Mouse (Mus musculus) kidney, embryonic 14.5 days (tissue): ENCODE results near the gene Plekhg4. TPM values are rescaled to one million over a fixed set of nuclear protein-coding genes. Genes with fewer than 3 reads are reported as not detected.
A peak's percentile ranks its signal among the peaks of the same experiment; 100 is the strongest.

Experiments
- ATAC-seq: fragments of 200-750 bp; cut with Nextera tagmentation; 2 replicates; pipeline ENCODE4 v1.8.0; 2017; ENCODE audit warnings: moderate number of reproducible peaks, mild to moderate bottlenecking, moderate TSS enrichment, moderate library complexity; ENCODE audit not compliant: low FRiP score, low TSS enrichment
- H3K27ac ChIP-seq: fragments of 300-500 bp; sonication (generic); 2 replicates; pipeline ENCODE4 v1.5.1; 2014; ENCODE audit warnings: low read depth, mild to moderate bottlenecking, low read length, moderate library complexity, mixed read lengths
- H3K27me3 ChIP-seq: fragments of 300-500 bp; sonication (generic); 2 replicates; pipeline ENCODE4 v1.6.1; 2014; ENCODE audit warnings: mild to moderate bottlenecking, low read length; ENCODE audit not compliant: control insufficient read depth, insufficient read depth
- H3K36me3 ChIP-seq: fragments of 300-500 bp; sonication (generic); 2 replicates; pipeline ENCODE4 v1.6.1; 2014; ENCODE audit warnings: low read length, mixed read lengths; ENCODE audit not compliant: control insufficient read depth, insufficient read depth
- H3K4me1 ChIP-seq: fragments of 300-500 bp; sonication (generic); 2 replicates; pipeline ENCODE4 v1.6.1; 2014; ENCODE audit warnings: low read length, mixed read lengths; ENCODE audit not compliant: control insufficient read depth, insufficient read depth
- H3K4me2 ChIP-seq: fragments of 300-500 bp; sonication (generic); replicated peaks from 2 replicates; pipeline ENCODE4 v1.6.1; 2014; ENCODE audit warnings: low read depth, mild to moderate bottlenecking, low read length
- H3K4me3 ChIP-seq: fragments of 300-500 bp; sonication (generic); 2 replicates; pipeline ENCODE4 v1.5.1; 2014; ENCODE audit warnings: mild to moderate bottlenecking, low read length
- H3K9ac ChIP-seq: fragments of 300-500 bp; sonication (generic); 2 replicates; pipeline ENCODE4 v1.6.1; 2014; ENCODE audit warnings: low read depth, mild to moderate bottlenecking, low read length, moderate library complexity
- H3K9me3 ChIP-seq: fragments of 300-500 bp; sonication (generic); 2 replicates; pipeline ENCODE4 v1.6.1; 2016; ENCODE audit warnings: low read length; ENCODE audit not compliant: control insufficient read depth
- WGBS: fragments of 180-500 bp; shearing (Covaris S2); extraction: QIAGEN DNeasy Blood & Tissue Kit; methylation state at CpG from one replicate; pipeline ENCODE4 v1.1.7; 2014; 5-methylcytosine and 5-hydroxymethylcytosine counted together
- polyA plus RNA-seq: library from polyadenylated mRNA; unstranded; fragments of >200 nt; fragmentation: Nextera tagmentation; extraction: Ambion mirVana; gene quantifications from 2 replicates; pipeline ENCODE4 v1.2.1, GENCODE M21; 2014

The Plekhg4 gene
- polyA plus RNA-seq, 1 experiment from 2014 or later, result 1.2 TPM

DNA sequence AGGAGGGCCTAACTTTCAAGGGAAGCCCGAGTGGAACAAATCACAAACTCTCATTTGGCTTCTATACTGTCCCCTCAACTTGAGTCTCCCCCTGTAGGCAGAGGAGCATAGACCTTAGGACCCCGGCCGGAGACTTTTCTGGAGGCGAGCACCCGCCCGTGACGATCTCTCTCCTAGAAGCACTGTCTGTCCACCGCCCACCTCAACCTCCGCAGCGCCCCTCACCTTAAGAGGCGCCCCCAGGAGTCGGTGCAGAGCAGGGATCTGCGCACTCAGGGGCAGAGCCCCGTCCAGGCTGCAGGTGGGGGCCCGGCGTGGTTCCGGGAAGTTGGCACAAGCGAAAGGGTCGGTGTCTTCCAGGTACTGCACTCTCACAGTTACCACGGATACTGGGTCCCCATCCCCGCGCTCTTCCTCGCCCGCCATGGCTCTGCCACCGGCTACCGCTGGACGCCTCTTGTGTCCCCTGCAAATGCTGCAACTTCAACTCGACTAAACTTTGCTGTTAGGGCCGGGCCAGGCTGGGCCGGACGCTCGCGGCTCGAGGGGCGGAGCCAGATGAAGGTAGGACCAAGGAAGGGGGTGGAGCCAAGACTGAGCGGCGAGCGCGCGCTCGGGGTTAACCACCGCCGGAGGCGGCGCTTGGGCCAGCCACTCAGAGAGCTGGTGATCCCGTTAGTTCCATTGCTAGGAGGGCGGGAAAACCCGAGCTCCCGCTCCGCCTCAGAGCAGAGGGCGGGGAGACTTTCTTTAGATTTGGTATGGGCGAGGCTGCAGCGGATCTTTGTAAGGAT, 25.4 kb upstream of the Plekhg4 start, which contains the start of gene Fhod1:
Gene Fhod1, minus strand, starts transcription at position 526 of the 794 bp plus-strand sequence.
- ATAC-seq, result peak; percentile 91

DNA sequence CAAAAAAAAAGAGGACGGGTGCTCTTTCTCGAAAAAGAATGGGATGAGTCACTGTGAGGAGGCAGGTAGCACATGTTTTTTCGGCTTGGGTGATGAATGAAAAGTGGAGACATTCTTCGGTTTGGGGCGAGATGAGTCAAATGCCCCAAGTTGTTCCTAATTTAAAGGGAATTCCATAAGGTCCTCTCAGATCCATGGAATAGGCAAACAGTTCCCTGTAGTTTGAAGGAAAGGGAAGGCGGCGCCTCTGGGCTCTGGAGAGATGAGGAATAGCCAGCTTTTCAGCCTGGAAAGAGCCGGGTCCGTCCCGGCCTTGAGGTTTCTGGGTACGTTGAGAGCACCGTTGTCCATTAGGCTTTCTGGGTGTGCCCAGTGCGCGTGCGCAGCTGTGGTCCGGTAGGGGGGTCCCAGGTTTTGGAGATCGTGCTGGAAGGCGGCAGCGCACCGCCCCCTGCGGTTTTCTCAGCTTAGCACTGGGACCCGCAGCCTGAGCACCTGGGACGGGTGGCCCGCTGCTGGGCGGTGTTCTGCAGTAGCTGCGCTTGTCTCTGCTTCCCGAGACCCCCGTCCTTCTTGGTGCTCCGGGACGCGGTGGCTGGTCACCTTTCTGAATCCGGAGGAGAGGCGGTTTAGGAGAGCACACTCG, 24.5 kb upstream of the Plekhg4 start, which contains the start of gene Slc9a5:
Gene Slc9a5, plus strand, starts transcription at position 394 of the 646 bp plus-strand sequence.
- peaks cover 27% of the 10 kb centered on the region for H3K4me1 ChIP-seq
- H3K27ac ChIP-seq, result peak within 1 kb of the TSS; percentile 84; the same call in 1 of the 2 replicates
- peak within 1 kb of the TSS; percentile 79 for H3K4me3 ChIP-seq
- ATAC-seq, result peak; percentile 10; the same call in 1 of the 2 replicates
- peak within 1 kb of the TSS; percentile 92 for H3K4me2 ChIP-seq
- WGBS, result under 1% methylated on average over 34 of the region's 34 CpGs
- no peaks in the 10 kb centered on the region for H3K9me3 ChIP-seq
- H3K9ac ChIP-seq, result peak within 1 kb of the TSS; percentile 74
- H3K36me3 ChIP-seq, result no peaks in the 10 kb centered on the region
- no peaks in the 10 kb centered on the region for H3K27me3 ChIP-seq

More for the DNA sequence above, 25.4 kb upstream of the Plekhg4 start, which contains the start of gene Fhod1:
- Histone ChIP-seq H3K4me2 (peak within 1 kb of the TSS; percentile 92), H3K4me3 (peak within 1 kb of the TSS; percentile 79), H3K36me3 (no peaks in the 10 kb centered on the region), H3K9ac (peak within 1 kb of the TSS; percentile 74), H3K27ac (peak within 1 kb of the TSS; percentile 84), H3K9me3 (no peaks in the 10 kb centered on the region), H3K4me1 (peaks cover 27% of the 10 kb centered on the region), H3K27me3 (no peaks in the 10 kb centered on the region)
- WGBS, result under 1% methylated on average over 53 of the region's 53 CpGs

DNA sequence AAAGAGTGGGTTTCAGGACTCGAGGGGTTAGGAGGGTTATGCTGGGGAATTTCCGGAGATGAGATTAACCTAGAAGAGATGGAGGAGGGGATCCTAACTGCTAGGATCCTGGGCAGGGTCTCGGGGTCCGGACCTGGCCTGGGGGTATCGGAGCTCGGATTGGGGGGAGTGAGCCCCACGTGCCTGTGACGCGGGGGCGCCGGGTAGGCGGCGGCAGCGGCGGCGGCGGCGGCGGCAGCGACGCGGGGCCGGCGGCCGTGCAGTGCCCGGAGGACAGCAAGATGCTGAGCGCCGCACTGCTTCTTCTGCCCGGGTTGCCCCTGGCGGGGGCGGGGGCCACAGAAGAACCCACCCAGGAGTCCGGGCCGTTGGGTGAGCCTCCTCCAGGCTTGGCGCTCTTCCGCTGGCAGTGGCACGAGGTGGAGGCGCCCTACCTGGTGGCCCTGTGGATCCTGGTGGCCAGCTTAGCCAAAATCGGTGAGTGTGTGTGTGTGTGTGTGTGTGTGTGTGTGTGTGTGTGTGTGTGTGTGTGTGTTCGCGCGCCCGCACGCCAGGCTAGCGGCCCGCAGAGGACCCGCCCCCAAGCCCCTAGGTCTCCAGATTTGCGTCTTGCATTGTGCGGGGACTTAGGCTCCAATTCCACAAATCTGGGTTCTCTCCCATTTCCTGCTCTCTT, 23.8 kb upstream of the Plekhg4 start:
- ATAC-seq, result peak; percentile 5; the same call in 1 of the 2 replicates

DNA sequence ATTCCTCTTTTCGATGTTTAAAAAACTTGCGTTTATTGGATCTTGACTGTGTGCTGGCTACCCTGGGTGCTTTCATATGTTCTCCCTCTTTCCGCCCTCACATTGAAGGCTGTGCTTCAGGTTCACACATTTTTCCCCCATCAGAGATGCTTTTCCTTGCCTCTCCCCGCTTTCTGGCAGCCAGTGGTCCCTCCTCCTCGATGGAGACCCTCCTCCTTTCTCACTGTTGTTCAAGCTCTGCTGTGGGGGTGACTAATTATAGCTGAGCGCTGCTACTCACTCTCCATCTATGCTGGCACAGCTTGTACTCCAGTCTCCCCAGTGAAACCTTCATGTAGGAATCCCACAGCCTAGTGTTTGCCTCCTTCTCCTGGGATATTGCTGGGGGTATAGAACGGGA, 22.9 kb upstream of the Plekhg4 start:
- Histone ChIP-seq H3K27ac (no peak overlapping the region), H3K36me3 (no peaks in the 10 kb centered on the region), H3K4me3 (no peak overlapping the region), H3K4me2 (peak overlapping the region; percentile 92; the same call in 1 of the 2 replicates), H3K4me1 (peaks cover 26% of the 10 kb centered on the region), H3K9ac (no peak overlapping the region), H3K9me3 (no peaks in the 10 kb centered on the region), H3K27me3 (no peaks in the 10 kb centered on the region)
- ATAC-seq, result no peak
- 49% methylated on average over 7 of the region's 7 CpGs for WGBS

More for the DNA sequence above, 23.8 kb upstream of the Plekhg4 start:
- H3K4me1 ChIP-seq, result peaks cover 27% of the 10 kb centered on the region
- WGBS, result under 1% methylated on average over 43 of the region's 48 CpGs
- H3K4me2 ChIP-seq, result peak overlapping the region; percentile 92
- peak overlapping the region; percentile 67 for H3K9ac ChIP-seq
- H3K27ac ChIP-seq, result peak overlapping the region; percentile 37; the same call in 1 of the 2 replicates
- H3K36me3 ChIP-seq, result no peaks in the 10 kb centered on the region
- H3K9me3 ChIP-seq, result no peaks in the 10 kb centered on the region
- H3K4me3 ChIP-seq, result peak overlapping the region; percentile 79
- H3K27me3 ChIP-seq, result no peaks in the 10 kb centered on the region

DNA sequence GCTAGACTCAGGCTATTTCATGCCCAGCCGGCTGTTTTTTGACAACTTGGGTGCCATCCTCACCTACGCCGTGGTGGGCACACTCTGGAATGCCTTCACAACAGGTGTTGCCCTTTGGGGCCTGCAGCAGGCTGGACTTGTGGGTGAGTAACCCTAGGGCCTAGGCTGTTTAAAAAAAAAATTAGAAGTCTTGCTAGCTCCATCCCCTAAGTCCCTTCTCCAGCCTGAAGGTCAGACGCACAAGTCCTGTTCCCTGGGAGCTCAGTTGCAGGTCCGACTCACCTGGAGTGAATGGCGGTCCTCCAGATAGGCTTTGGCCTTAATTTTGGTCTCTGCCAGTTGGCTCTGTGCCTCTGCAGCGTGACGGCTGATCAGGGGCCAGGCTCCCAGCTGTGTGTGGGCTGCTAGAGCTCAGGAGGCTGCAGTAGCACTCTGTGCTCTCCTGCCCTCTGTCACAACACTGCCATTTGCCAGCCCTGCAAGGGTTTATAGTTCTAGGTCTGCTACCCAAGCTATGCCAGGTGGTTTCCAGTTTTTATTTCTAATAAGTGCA, 19.4 kb upstream of the Plekhg4 start:
- H3K4me1 ChIP-seq, result peaks cover 8% of the 10 kb centered on the region; the same call in 1 of the 2 replicates
- no peak for ATAC-seq
- no peak overlapping the region for H3K9ac ChIP-seq
- no peak overlapping the region for H3K4me3 ChIP-seq
- H3K4me2 ChIP-seq, result no peak overlapping the region
- no peak overlapping the region for H3K27ac ChIP-seq
- no peaks in the 10 kb centered on the region for H3K27me3 ChIP-seq
- H3K9me3 ChIP-seq, result no peaks in the 10 kb centered on the region
- 76% methylated on average over 8 of the region's 8 CpGs for WGBS
- no peaks in the 10 kb centered on the region for H3K36me3 ChIP-seq

DNA sequence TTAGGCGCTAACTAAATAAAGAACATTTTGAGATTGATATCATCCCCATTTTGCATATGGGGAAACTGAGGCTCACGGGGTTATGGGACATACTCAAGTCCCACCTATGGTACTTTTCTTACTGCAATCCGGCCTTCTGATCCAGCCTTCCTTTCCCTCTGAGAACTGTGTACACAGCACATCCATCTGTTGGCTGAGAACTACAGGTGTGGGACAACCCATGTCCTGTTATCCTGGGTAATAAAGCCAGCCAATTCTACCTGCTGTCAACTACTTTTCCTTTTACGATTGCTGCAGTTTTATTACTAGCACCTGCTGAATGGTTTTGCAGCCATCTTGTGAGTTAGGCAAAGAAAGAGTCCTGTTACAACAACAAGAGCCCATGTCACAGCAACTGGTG, 18.5 kb upstream of the Plekhg4 start:
- no peak overlapping the region for H3K4me2 ChIP-seq
- no peaks in the 10 kb centered on the region for H3K9me3 ChIP-seq
- ATAC-seq, result no peak
- H3K4me1 ChIP-seq, result peaks cover 7% of the 10 kb centered on the region; the same call in 1 of the 2 replicates
- H3K9ac ChIP-seq, result no peak overlapping the region
- no peaks in the 10 kb centered on the region for H3K36me3 ChIP-seq
- H3K27me3 ChIP-seq, result no peaks in the 10 kb centered on the region; the same call in 1 of the 2 replicates
- 81% methylated on average over 4 of the region's 4 CpGs for WGBS
- H3K4me3 ChIP-seq, result no peak overlapping the region
- H3K27ac ChIP-seq, result no peak overlapping the region

DNA sequence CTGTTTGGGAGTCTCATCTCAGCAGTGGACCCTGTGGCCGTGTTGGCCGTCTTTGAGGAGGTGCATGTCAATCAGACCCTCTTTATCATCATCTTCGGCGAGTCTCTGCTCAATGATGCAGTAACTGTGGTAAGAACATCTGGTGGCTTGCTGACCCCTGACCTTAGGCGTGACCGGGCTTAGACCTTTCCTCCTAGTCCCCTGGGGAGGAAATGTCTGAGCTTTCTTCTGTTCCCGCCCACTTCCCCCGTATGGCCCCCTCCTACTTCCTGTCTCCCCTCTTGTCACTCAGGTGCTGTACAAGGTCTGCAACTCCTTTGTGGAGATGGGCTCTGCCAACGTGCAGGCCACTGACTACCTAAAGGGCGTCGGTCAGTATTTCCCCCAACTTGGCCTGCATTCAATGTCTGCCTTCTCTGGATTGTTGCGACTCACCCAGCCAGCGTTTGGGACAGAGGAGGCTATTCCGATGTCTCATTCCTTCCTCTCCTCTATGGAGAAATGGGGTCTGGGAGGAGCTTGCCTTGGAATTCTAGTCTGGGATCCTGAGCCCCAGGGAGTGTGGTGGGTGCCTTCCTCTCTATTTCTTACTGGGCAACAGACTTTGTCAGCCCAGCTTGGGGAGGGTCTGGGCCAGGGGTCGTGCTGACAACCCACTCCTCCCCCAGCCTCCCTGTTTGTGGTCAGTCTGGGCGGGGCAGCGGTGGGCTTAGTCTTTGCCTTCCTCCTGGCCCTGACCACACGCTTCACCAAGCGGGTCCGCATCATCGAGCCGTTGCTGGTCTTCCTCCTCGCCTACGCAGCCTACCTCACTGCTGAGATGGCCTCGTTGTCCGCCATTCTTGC, 17.7 kb upstream of the Plekhg4 start:
- H3K4me2 ChIP-seq, result no peak overlapping the region
- H3K4me1 ChIP-seq, result peaks cover 7% of the 10 kb centered on the region; the same call in 1 of the 2 replicates
- no peak overlapping the region for H3K4me3 ChIP-seq
- no peaks in the 10 kb centered on the region for H3K9me3 ChIP-seq
- no peak overlapping the region for H3K9ac ChIP-seq
- ATAC-seq, result no peak
- 60% methylated on average over 26 of the region's 26 CpGs for WGBS
- H3K36me3 ChIP-seq, result no peaks in the 10 kb centered on the region
- H3K27me3 ChIP-seq, result no peaks in the 10 kb centered on the region; the same call in 1 of the 2 replicates
- H3K27ac ChIP-seq, result no peak overlapping the region

DNA sequence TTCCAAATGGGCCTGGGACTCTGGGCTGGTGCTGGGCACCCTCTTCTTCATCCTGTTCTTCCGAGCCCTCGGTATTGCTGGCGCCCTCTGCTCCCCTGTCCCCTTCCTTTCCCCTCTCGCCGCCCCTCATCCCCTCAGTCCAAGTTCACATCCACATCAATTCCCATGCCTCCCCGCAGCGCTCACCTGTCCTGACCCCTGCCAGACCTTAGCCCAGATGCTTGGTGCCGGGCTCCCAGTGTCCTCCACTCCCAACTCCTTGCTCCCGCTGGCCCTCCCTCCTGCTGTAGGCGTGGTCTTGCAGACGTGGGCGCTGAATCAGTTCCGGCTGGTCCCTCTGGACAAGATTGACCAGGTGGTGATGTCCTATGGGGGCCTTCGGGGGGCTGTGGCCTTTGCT, 16.4 kb upstream of the Plekhg4 start:
- no peak for ATAC-seq
- Histone ChIP-seq H3K36me3 (no peaks in the 10 kb centered on the region), H3K4me2 (no peak overlapping the region), H3K27ac (no peak overlapping the region), H3K27me3 (no peaks in the 10 kb centered on the region; the same call in 1 of the 2 replicates), H3K4me1 (peaks cover 7% of the 10 kb centered on the region; the same call in 1 of the 2 replicates), H3K9ac (no peak overlapping the region), H3K4me3 (no peak overlapping the region), H3K9me3 (no peaks in the 10 kb centered on the region)
- 86% methylated on average over 14 of the region's 14 CpGs for WGBS
